Mouse (Mus musculus) heart, adult 8-10 months (tissue): Measurements from ENCODE around the gene Defb41. TPM values are rescaled to one million over a fixed set of nuclear protein-coding genes. Genes with fewer than 3 reads are reported as not detected.
"Not testable (repeated sequence)": the region's sequence is repeated elsewhere in the genome, so short reads cannot be mapped to it uniquely, and the experiment has no call there.

Source experiments
- DNase-seq: peaks from one replicate; pipeline ENCODE4 v3.0.0; 2022; ENCODE audit warnings: low spot score
- total RNA-seq, 4 experiments: library from RNA; stranded (reverse); gene quantifications; 2 replicates each; pipeline ENCODE4 v1.2.4; 2022

Gene Defb41
- not detected for total RNA-seq

DNA sequence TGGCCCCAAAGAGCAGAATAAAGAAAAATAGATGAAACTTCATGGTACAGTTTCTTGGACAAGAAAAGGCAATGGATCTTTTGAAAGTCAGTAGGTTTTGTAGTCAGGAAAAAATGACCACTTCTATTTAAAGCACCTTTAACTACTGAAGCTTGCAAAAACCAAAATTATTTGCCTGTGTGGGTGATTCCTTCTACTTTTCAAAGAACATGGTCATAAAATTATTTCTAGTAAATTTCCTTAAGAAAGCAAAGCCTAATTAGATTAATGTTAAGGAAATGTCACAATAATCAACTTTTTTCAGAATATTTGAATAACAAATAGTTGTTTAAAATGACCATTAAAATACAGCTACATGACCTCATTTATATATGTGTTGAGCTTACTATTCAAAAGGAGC lies at the start of gene Defb41:
TSS of gene Defb41 (minus strand) at position 101 of the 400 bp plus-strand sequence.
- DNase-seq: no peak

DNA sequence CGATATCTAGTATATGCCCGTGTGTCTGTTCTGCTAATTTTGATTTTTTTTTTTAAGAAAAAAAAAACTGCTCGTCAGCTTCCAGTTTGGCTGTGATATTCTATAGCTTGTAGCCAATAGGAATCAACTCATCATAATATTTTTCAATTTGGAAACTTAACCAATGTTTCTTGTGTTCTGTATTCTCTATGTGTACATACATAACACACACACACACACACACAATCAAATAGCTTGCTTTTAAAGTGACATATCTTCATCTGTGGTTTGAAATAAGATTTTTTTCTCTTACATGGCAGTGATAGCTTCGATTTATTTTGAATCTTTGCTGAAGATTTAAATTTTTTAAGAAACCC lies 43.5 kb upstream of the Defb41 start:
- no peak for DNase-seq

DNA sequence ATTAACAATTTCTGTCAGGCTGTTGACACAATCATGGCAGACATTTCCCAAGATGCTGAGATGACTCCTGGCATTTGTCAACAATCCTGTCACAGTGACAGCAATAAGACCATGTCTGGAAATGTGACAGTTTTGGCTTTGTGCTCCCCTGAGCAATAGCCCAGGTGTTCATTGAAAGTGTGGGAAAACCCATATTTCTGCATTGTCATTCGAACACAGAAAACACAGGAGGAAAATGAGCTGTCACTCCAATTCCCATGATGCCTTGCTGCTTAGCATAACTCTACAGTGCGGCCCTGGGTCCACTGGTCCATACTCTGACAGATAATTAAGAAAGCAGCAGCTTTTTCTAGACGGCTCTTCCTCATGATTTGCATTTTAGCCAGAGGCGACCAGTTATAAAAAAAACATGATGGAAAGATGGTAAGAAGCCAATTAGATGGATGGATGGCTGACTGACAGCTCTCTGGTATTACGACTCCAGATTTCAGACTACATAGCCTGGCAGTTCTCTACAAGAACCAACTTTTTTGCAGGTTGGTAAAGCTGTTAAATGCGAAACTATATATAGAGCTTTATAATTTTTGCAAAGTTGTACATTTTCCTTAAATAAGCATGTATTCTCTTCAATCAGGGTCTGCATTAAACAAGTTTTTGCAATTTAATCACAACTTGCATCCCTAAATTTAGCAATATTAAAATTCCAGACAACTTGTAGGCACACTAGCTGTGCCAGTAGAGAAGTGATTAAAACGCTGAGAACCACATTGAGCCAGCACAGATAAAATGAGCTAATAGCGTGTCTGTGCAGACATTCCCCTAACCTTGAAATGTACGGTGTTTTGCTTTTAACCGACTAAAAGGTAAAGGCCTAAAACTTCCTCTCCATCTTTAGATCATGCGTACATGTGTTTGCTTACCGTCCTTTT lies 42.9 kb upstream of the Defb41 start:
- DNase-seq: no peak

DNA sequence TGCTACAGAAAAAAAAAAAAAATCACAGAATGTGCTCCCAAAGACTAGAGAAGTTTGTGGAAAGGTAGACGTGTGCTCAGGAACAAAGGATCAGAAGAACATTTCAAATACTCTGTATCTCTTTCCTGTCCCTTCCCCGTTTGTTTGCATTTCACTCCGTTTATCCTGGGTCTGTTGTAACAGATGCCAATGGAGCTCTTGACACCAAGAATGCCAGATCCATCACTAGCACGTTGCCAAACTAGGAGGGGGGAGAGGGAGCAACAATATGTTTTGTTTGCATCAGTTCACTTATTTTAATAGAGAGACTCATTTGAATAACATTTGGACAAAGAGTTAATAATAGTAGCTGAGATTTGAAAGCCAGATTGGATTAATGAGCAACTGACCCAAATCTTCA lies 27.6 kb upstream of the Defb41 start:
- no peak for DNase-seq

DNA sequence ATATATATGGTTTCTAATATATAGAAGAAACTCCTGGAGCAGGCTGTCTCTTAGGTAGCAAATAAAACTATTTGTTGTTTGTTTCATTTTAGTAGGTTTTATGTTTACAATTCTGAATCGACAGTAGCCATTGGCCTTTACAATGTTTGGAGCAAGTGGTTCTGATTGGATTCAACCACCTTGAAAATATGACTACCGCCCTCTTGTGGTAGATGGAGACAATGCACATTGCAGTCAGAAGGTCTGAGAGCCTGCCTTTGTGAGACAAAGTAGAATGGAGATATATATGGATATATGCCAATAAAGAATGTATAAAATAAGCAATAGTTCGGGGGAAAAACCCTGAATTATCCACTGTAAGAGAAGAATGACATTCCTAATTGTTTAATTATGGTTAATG lies 23.9 kb upstream of the Defb41 start:
- no peak for DNase-seq

DNA sequence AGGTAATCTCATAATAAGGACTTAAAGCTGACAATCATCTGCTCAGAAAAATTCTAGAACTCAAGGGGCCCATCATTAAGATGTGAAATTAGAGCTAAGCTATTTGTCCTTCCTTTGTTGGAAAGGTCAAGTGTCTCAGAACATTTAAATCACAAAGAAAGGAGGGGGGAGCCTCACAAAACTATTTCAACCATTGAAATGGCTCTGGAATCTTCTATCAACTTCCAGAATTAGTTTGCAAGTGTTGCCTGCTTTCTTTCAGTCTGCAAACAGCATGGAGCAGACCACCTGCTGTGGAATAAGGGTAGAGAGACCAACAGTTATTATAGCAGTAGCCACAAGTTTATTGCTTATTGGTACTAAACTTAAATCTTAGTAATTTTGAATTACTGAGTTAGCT lies 22.4 kb upstream of the Defb41 start:
- DNase-seq: no peak

DNA sequence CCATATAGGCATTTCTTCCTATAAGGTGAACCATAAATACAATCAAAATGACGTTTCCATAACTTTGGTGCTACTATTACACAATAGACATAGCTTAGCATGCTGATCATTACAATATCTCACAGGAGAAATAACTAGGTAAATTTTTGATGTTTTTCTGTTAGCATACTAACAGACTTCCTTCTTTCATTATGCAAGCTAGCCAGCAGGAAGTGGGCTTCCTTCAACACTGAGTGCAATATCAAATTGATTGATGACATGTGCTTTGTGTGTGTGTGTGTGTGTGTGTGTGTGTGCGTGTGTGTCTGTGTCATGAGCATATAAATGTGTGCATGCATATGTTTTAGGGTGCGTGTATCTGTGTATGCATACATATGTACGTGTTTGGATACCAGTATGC lies 6.2 kb upstream of the Defb41 start:
- no peak for DNase-seq

DNA sequence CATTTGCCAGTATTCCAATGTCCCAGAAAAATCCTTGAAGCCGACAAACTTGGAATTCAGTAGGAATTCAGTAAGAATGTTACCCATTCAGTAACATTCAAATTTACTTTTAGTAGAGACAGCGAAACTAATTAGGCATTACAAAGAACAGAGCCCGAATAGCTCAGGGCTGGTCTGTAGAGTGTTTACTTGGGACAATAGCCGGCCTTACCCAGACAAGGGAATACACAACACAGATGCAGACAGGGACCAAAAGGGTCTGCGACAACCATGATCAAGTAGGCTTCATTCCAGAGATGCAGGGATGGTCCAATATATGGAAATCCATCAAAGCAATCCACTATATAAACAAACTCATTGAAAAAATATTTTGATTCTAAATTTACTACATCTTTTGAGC lies 3.9 kb upstream of the Defb41 start:
- DNase-seq: no peak

DNA sequence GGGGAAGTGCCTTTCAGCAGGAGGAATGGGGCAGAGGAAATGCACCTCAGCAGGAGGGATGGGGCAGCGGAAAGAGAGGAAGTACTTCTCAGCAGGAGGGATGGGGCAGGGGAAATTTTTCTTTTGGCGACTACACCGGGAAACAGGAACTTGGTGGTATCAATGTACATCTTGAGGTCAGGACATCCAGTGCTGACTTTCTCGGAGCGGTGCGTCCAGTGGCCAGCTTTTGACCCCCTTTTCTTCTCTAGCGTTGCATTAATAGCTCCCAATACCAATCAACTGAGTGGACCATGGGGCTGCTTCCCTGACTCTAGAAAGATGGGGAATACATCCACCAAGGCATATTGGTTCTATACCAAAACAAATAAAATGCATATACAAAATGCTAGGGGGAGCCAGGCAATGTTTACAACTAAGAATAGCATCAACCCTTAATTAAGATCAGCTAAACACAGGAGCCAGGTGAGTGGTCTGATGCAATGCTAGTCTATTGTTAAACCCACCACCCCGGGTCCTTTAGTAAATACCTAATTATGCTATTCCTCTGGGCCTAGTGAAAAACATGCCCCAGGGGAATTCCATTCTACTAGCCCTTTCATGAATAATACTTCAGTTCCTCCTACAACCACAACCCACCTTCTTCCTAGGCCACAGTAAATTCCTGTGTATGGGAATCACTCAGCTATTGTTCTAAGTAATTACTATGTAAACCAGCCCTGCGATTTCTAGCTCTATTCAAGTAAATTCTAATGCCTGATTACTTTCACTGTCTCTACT lies 18.9 kb downstream of the Defb41 start:
- DNase-seq: not testable (repeated sequence)

DNA sequence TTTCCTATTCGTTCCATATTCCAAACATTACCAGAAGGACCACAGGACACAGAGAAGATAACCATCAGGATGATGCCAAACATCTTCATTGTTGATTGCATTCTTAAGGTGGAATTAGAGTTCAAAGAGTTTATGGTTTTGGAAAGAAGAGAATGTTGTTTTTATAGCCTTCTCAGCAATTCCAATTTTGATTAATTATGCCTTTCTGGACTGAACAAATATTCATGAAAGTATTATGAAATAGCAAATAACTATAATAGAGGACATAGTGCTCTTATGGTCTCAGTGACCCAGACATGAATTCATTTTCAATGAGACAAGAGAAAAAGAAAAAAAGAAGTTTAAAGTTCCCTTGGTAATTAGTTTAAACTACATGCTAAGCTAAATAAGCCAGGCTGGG lies 27.6 kb downstream of the Defb41 start, which contains the start of gene Defb18:
TSS of gene Defb18 (minus strand) at position 101 of the 400 bp plus-strand sequence.
- DNase-seq: no peak

DNA sequence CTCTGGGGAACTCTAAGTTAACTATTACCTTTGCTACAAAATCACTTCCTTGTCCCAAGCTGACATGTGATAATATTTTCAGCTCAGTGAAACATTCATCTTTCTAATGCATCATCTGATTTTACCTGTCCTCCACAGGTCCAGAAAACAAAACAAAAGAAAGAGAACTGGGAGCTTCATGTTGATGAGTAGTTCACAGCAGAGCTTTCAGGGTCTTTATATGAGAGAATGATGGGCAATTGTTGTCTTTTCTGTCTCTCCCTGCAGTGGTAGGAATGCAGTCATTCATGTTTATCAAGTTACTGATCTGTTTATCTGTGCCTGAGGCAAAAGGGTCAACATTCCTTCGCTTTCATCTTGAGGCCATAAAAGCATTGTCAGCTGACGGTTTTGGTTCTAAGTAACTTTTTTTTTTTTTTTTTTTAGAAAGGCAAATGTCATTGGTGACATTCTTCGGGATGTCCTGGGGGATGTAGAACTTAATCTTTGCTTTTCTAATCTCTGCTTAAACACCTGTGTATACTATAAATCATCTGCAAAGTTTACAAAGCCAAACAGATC lies 41.5 kb downstream of the Defb41 start:
- no peak for DNase-seq

Other genes with a start within 250 kb of the Defb41 start
- gene Crisp4, start 119.2 kb downstream of the Defb41 start, total RNA-seq: not detected
- not detected for gene Defb18, start 27.7 kb downstream of the Defb41 start, total RNA-seq